Mouse (Mus musculus): ENCODE results near the gene Ash1l.
A peak's percentile ranks its signal among the peaks of the same experiment; 100 is the strongest.

Ash1l gene

GRCm38 (mm10) chr3:88950576-88951326 is at the start of gene Ash1l, which contains the start of gene Dap3:
Gene Ash1l (plus strand): TSS chr3:88950622.
Gene Dap3 (minus strand): TSS chr3:88951181.
- DNase-seq (ENCODE audit: low spot score in 2 of 2) = peak; percentile 70 to 78

GRCm38 (mm10) chr3:88904803-88905202 is 45.6 kb upstream of the Ash1l start:
- DNase-seq (ENCODE audit: low spot score in 2 of 2) = no peak

GRCm38 (mm10) chr3:88905209-88905608 is 45.2 kb upstream of the Ash1l start:
- DNase-seq (ENCODE audit: low spot score in 2 of 2) = no peak

GRCm38 (mm10) chr3:88905741-88906140 is 44.7 kb upstream of the Ash1l start:
- no peak for DNase-seq (ENCODE audit: low spot score in 2 of 2)

GRCm38 (mm10) chr3:88906393-88907159 is 43.8 kb upstream of the Ash1l start:
- DNase-seq (ENCODE audit: low spot score in 2 of 2) = no peak

GRCm38 (mm10) chr3:88912585-88912984 is 37.8 kb upstream of the Ash1l start:
- DNase-seq (ENCODE audit: low spot score in 2 of 2) = no peak

GRCm38 (mm10) chr3:88913511-88914383 is 36.7 kb upstream of the Ash1l start, which contains the start of gene Msto1:
Gene Msto1 (minus strand): TSS chr3:88913999.
- DNase-seq (ENCODE audit: low spot score in 2 of 2) = peak; percentile 90 to 91

- DNase-seq (ENCODE audit: low spot score in 2 of 2) = no peak
These were observed 36.0 kb upstream of the Ash1l start for GRCm38 (mm10) chr3:88914384-88914810.

- DNase-seq (ENCODE audit: low spot score in 2 of 2) = no peak
These were observed 31.4 kb upstream of the Ash1l start for GRCm38 (mm10) chr3:88918981-88919380.

- no peak for DNase-seq (ENCODE audit: low spot score in 2 of 2)
These were observed 29.0 kb upstream of the Ash1l start for GRCm38 (mm10) chr3:88921411-88921810.

GRCm38 (mm10) chr3:88923989-88924591 is 26.3 kb upstream of the Ash1l start:
- DNase-seq (ENCODE audit: low spot score in 2 of 2) = no peak

- no peak for DNase-seq (ENCODE audit: low spot score in 2 of 2)
These were observed 24.8 kb upstream of the Ash1l start for GRCm38 (mm10) chr3:88925651-88926050.

- peak; percentile 30 to 37 for DNase-seq (ENCODE audit: low spot score in 2 of 2)
These were observed 20.9 kb upstream of the Ash1l start for GRCm38 (mm10) chr3:88929501-88929900.

- no peak for DNase-seq (ENCODE audit: low spot score in 2 of 2)
These were observed 11.4 kb upstream of the Ash1l start for GRCm38 (mm10) chr3:88939071-88939470.

GRCm38 (mm10) chr3:88939749-88940148 is 10.7 kb upstream of the Ash1l start:
- peak in 1 of 2 experiments; percentile 40 for DNase-seq (ENCODE audit: low spot score in 2 of 2)

GRCm38 (mm10) chr3:88942316-88942880 is 8.0 kb upstream of the Ash1l start:
- no peak for DNase-seq (ENCODE audit: low spot score in 2 of 2)

GRCm38 (mm10) chr3:88944109-88944508 is 6.3 kb upstream of the Ash1l start:
- DNase-seq (ENCODE audit: low spot score in 2 of 2) = no peak

GRCm38 (mm10) chr3:88949786-88950575 is 441 bp upstream of the Ash1l start:
- peak; percentile 92 to 94 for DNase-seq (ENCODE audit: low spot score in 2 of 2)

GRCm38 (mm10) chr3:88951327-88951800 is 942 bp downstream of the Ash1l start:
- DNase-seq (ENCODE audit: low spot score in 2 of 2) = no peak

GRCm38 (mm10) chr3:88953246-88953645 is 2.8 kb downstream of the Ash1l start:
- DNase-seq (ENCODE audit: low spot score in 2 of 2) = no peak
